Mouse (Mus musculus) heart, embryonic 11.5 days (tissue): ENCODE results near the gene Ctnnd2. TPM values are rescaled to one million over a fixed set of nuclear protein-coding genes. Genes with fewer than 3 reads are reported as not detected.

ENCODE experiments used
- ATAC-seq: fragments of 200-750 bp; cut with Nextera tagmentation; replicated peaks from 2 replicates; pipeline ENCODE4 v1.8.0; 2017; ENCODE audit warnings: moderate library complexity; ENCODE audit not compliant: insufficient number of reproducible peaks, low FRiP score, low TSS enrichment
- H3K27ac ChIP-seq: fragments of 300-500 bp; sonication (generic); 2 replicates; pipeline ENCODE4 v1.5.1; 2014; ENCODE audit warnings: mild to moderate bottlenecking, low read depth, low read length
- H3K27me3 ChIP-seq: fragments of 300-500 bp; sonication (generic); 2 replicates; pipeline ENCODE4 v1.6.1; 2014; ENCODE audit warnings: mild to moderate bottlenecking, low read length, mixed read lengths; ENCODE audit not compliant: control insufficient read depth, insufficient read depth
- H3K36me3 ChIP-seq: fragments of 300-500 bp; sonication (generic); 2 replicates; pipeline ENCODE4 v1.6.1; 2014; ENCODE audit warnings: mild to moderate bottlenecking, low read length, moderate library complexity, mixed read lengths; ENCODE audit not compliant: control insufficient read depth, insufficient read depth
- H3K4me1 ChIP-seq: fragments of 300-500 bp; sonication (generic); 2 replicates; pipeline ENCODE4 v1.6.1; 2014; ENCODE audit warnings: low read length; ENCODE audit not compliant: control insufficient read depth, insufficient read depth
- H3K4me2 ChIP-seq: fragments of 300-500 bp; sonication (generic); 2 replicates; pipeline ENCODE4 v1.6.1; 2014; ENCODE audit warnings: mild to moderate bottlenecking, moderate library complexity
- H3K4me3 ChIP-seq: fragments of 300-500 bp; sonication (generic); 2 replicates; pipeline ENCODE4 v1.5.1; 2014; ENCODE audit warnings: low read depth, low read length
- H3K9ac ChIP-seq: fragments of 300-500 bp; sonication (generic); 2 replicates; pipeline ENCODE4 v1.6.1; 2014; ENCODE audit warnings: mild to moderate bottlenecking, low read depth, low read length, moderate library complexity
- H3K9me3 ChIP-seq: fragments of 300-500 bp; sonication (generic); replicated peaks from 2 replicates; pipeline ENCODE4 v1.6.1; 2016; ENCODE audit warnings: low read length; ENCODE audit not compliant: control insufficient read depth
- WGBS: fragments of 180-500 bp; shearing (Covaris S2); extraction: QIAGEN DNeasy Blood & Tissue Kit; methylation state at CpG from one replicate; pipeline ENCODE4 v1.1.7; 2014; ENCODE audit not compliant: insufficient replicate concordance; 5-methylcytosine and 5-hydroxymethylcytosine counted together
- polyA plus RNA-seq: library from polyadenylated mRNA; unstranded; fragments of >200 nt; fragmentation: Nextera tagmentation; extraction: Ambion mirVana; gene quantifications from 2 replicates; pipeline ENCODE4 v1.2.1, GENCODE M21; 2014

Gene Ctnnd2
- polyA plus RNA-seq, 1 experiment from 2014 or later: 2.1 TPM

GRCm38 (mm10) chr15:30884692-30885334 lies 712.4 kb downstream of the Ctnnd2 start:
- no peak overlapping the region for H3K4me3 ChIP-seq
- no peaks in the 10 kb centered on the region for H3K36me3 ChIP-seq
- peak overlapping the region; percentile 37; the same call in 1 of the 2 replicates for H3K27ac ChIP-seq
- no peaks in the 10 kb centered on the region for H3K27me3 ChIP-seq
- WGBS: 77% methylated on average over 12 of the region's 12 CpGs
- H3K9me3 ChIP-seq: no peaks in the 10 kb centered on the region
- peaks cover 6% of the 10 kb centered on the region; the same call in 1 of the 2 replicates for H3K4me1 ChIP-seq
- no peak overlapping the region for H3K9ac ChIP-seq
- ATAC-seq: no peak
- no peak overlapping the region for H3K4me2 ChIP-seq

- H3K9me3 ChIP-seq: no peaks in the 10 kb centered on the region
- H3K27ac ChIP-seq: no peak overlapping the region
- no peaks in the 10 kb centered on the region for H3K27me3 ChIP-seq
- whole genome bisulfite sequencing: 41% methylated on average over 6 of the region's 6 CpGs
- H3K4me1 ChIP-seq: peaks cover 6% of the 10 kb centered on the region; the same call in 1 of the 2 replicates
- H3K4me3 ChIP-seq: no peak overlapping the region
- no peaks in the 10 kb centered on the region for H3K36me3 ChIP-seq
- H3K9ac ChIP-seq: no peak overlapping the region
- ATAC-seq: peak; percentile 74
- H3K4me2 ChIP-seq: no peak overlapping the region
Observed at GRCm38 (mm10) chr15:30885410-30885809, 713.0 kb downstream of the Ctnnd2 start.

- H3K36me3 ChIP-seq: no peaks in the 10 kb centered on the region
- H3K4me2 ChIP-seq: no peak overlapping the region
- H3K4me1 ChIP-seq: peaks cover 6% of the 10 kb centered on the region
- no peaks in the 10 kb centered on the region for H3K27me3 ChIP-seq
- no peak overlapping the region for H3K4me3 ChIP-seq
- WGBS: 80% methylated on average over 2 of the region's 2 CpGs
- no peak overlapping the region for H3K9ac ChIP-seq
- no peak for ATAC-seq
- no peak overlapping the region for H3K27ac ChIP-seq
- no peaks in the 10 kb centered on the region for H3K9me3 ChIP-seq
Observed at GRCm38 (mm10) chr15:30887559-30887958, 715.2 kb downstream of the Ctnnd2 start.

- H3K36me3 ChIP-seq: no peaks in the 10 kb centered on the region
- no peaks in the 10 kb centered on the region for H3K9me3 ChIP-seq
- ATAC-seq: no peak
- no peaks in the 10 kb centered on the region; the same call in 1 of the 2 replicates for H3K4me1 ChIP-seq
- no peak overlapping the region for H3K4me3 ChIP-seq
- H3K9ac ChIP-seq: no peak overlapping the region
- H3K4me2 ChIP-seq: no peak overlapping the region
- WGBS: 24% methylated on average over 4 of the region's 4 CpGs
- no peaks in the 10 kb centered on the region for H3K27me3 ChIP-seq
- H3K27ac ChIP-seq: no peak overlapping the region
Observed at GRCm38 (mm10) chr15:30891986-30892385, 719.6 kb downstream of the Ctnnd2 start.

- WGBS: 77% methylated on average over 5 of the region's 5 CpGs
- no peaks in the 10 kb centered on the region for H3K27me3 ChIP-seq
- no peak overlapping the region for H3K27ac ChIP-seq
- no peak overlapping the region for H3K4me2 ChIP-seq
- H3K4me1 ChIP-seq: no peaks in the 10 kb centered on the region; the same call in 1 of the 2 replicates
- no peaks in the 10 kb centered on the region for H3K36me3 ChIP-seq
- no peaks in the 10 kb centered on the region for H3K9me3 ChIP-seq
- ATAC-seq: no peak
- H3K4me3 ChIP-seq: no peak overlapping the region
- no peak overlapping the region for H3K9ac ChIP-seq
Observed at GRCm38 (mm10) chr15:30895063-30895462, 722.7 kb downstream of the Ctnnd2 start.

GRCm38 (mm10) chr15:30897342-30897741 lies 724.9 kb downstream of the Ctnnd2 start:
- no peak for ATAC-seq
- Histone ChIP-seq H3K9ac (no peak overlapping the region), H3K4me3 (no peak overlapping the region), H3K4me1 (no peaks in the 10 kb centered on the region), H3K36me3 (no peaks in the 10 kb centered on the region), H3K27me3 (no peaks in the 10 kb centered on the region), H3K9me3 (no peaks in the 10 kb centered on the region), H3K27ac (no peak overlapping the region), H3K4me2 (no peak overlapping the region)
- WGBS: 89% methylated on average over 8 of the region's 8 CpGs

GRCm38 (mm10) chr15:30908027-30908426 lies 735.6 kb downstream of the Ctnnd2 start:
- H3K4me2 ChIP-seq: no peak overlapping the region
- no peak overlapping the region for H3K27ac ChIP-seq
- H3K4me1 ChIP-seq: no peaks in the 10 kb centered on the region
- no peaks in the 10 kb centered on the region for H3K27me3 ChIP-seq
- H3K9me3 ChIP-seq: no peaks in the 10 kb centered on the region
- H3K9ac ChIP-seq: no peak overlapping the region
- H3K36me3 ChIP-seq: no peaks in the 10 kb centered on the region
- WGBS: 58% methylated on average over 2 of the region's 2 CpGs
- H3K4me3 ChIP-seq: no peak overlapping the region
- no peak for ATAC-seq

- no peaks in the 10 kb centered on the region for H3K36me3 ChIP-seq
- WGBS: 70% methylated on average over 5 of the region's 5 CpGs
- no peaks in the 10 kb centered on the region for H3K27me3 ChIP-seq
- H3K4me2 ChIP-seq: no peak overlapping the region
- H3K4me3 ChIP-seq: no peak overlapping the region
- no peak overlapping the region for H3K27ac ChIP-seq
- H3K4me1 ChIP-seq: no peaks in the 10 kb centered on the region
- no peaks in the 10 kb centered on the region for H3K9me3 ChIP-seq
- H3K9ac ChIP-seq: no peak overlapping the region
- ATAC-seq: no peak
Observed at GRCm38 (mm10) chr15:30913360-30913759, 741.0 kb downstream of the Ctnnd2 start.

- no peaks in the 10 kb centered on the region for H3K4me1 ChIP-seq
- ATAC-seq: no peak; the same call in 1 of the 2 replicates
- WGBS: 66% methylated on average over 5 of the region's 5 CpGs
- H3K4me2 ChIP-seq: no peak overlapping the region
- H3K27ac ChIP-seq: no peak overlapping the region
- no peak overlapping the region for H3K4me3 ChIP-seq
- no peaks in the 10 kb centered on the region for H3K9me3 ChIP-seq
- no peaks in the 10 kb centered on the region for H3K27me3 ChIP-seq
- H3K9ac ChIP-seq: no peak overlapping the region
- H3K36me3 ChIP-seq: no peaks in the 10 kb centered on the region
Observed at GRCm38 (mm10) chr15:30925838-30926237, 753.4 kb downstream of the Ctnnd2 start.
